Mouse (Mus musculus) heart, embryonic 14.5 days (tissue): ENCODE results near the gene Rsbn1l. TPM values are rescaled to one million over a fixed set of nuclear protein-coding genes. Genes with fewer than 3 reads are reported as not detected.

Source experiments
- ATAC-seq: fragments of 200-750 bp; cut with Nextera tagmentation; 2 replicates; pipeline ENCODE4 v1.8.0; 2017; ENCODE audit warnings: low read depth, moderate TSS enrichment; ENCODE audit not compliant: insufficient number of reproducible peaks, insufficient read depth, low FRiP score
- H3K27ac ChIP-seq, 2 experiments: fragments of 200-500 bp in 1 of 2; fragments of 300-500 bp in 1 of 2; sonication (generic) in 1 of 2; replicated peaks in 1 of 2; 2 replicates each; pipeline ENCODE4 v1.5.1; 2012 to 2014; ENCODE audit warnings: low read depth in 2 of 2, low read length in 2 of 2, control low read depth in 1 of 2, mild to moderate bottlenecking in 1 of 2, mixed read lengths in 1 of 2; ENCODE audit not compliant: control insufficient read depth in 1 of 2, insufficient read depth in 1 of 2
- H3K27me3 ChIP-seq: fragments of 300-500 bp; sonication (generic); 2 replicates; pipeline ENCODE4 v1.6.1; 2014; ENCODE audit warnings: mild to moderate bottlenecking, low read length, control low read depth; ENCODE audit not compliant: control insufficient read depth, insufficient read depth
- H3K36me3 ChIP-seq: fragments of 300-500 bp; sonication (generic); 2 replicates; pipeline ENCODE4 v1.6.1; 2014; ENCODE audit warnings: mild to moderate bottlenecking, control low read depth, low read length, mixed read lengths; ENCODE audit not compliant: control insufficient read depth, insufficient read depth
- H3K4me1 ChIP-seq, 2 experiments: fragments of 200-500 bp in 1 of 2; fragments of 300-500 bp in 1 of 2; sonication (generic) in 1 of 2; 2 replicates each; pipeline ENCODE4 v1.6.1; 2012 to 2014; ENCODE audit warnings: low read length in 2 of 2, control low read depth in 1 of 2, mixed read lengths in 1 of 2; ENCODE audit not compliant: control insufficient read depth in 2 of 2, insufficient read depth in 2 of 2
- H3K4me2 ChIP-seq: fragments of 300-500 bp; sonication (generic); 2 replicates; pipeline ENCODE4 v1.6.1; 2014; ENCODE audit warnings: mild to moderate bottlenecking, low read length
- H3K4me3 ChIP-seq, 2 experiments: fragments of 200-500 bp in 1 of 2; fragments of 300-500 bp in 1 of 2; sonication (generic) in 1 of 2; 2 replicates each; pipeline ENCODE4 v1.5.1; 2012 to 2014; ENCODE audit warnings: low read length in 2 of 2, mild to moderate bottlenecking in 2 of 2, control low read depth in 1 of 2, low read depth in 1 of 2, moderate library complexity in 1 of 2; ENCODE audit not compliant: control insufficient read depth in 1 of 2, insufficient read depth in 1 of 2
- H3K9ac ChIP-seq: fragments of 300-500 bp; sonication (generic); 2 replicates; pipeline ENCODE4 v1.6.1; 2014; ENCODE audit warnings: mild to moderate bottlenecking, low read length
- H3K9me3 ChIP-seq: fragments of 300-500 bp; sonication (generic); 2 replicates; pipeline ENCODE4 v1.6.1; 2016; ENCODE audit warnings: low read length, control low read depth; ENCODE audit not compliant: control insufficient read depth
- WGBS: fragments of 180-500 bp; shearing (Covaris S2); extraction: QIAGEN DNeasy Blood & Tissue Kit; methylation state at CpG from one replicate; pipeline ENCODE4 v1.1.7; 2014; 5-methylcytosine and 5-hydroxymethylcytosine counted together
- polyA plus RNA-seq: library from polyadenylated mRNA; unstranded; fragments of >200 nt; fragmentation: Nextera tagmentation; extraction: Ambion mirVana; gene quantifications from 2 replicates; pipeline ENCODE4 v1.2.1, GENCODE M21; 2014

Gene Rsbn1l
- polyA plus RNA-seq, 1 experiment from 2014 or later: 7.9 TPM

DNA sequence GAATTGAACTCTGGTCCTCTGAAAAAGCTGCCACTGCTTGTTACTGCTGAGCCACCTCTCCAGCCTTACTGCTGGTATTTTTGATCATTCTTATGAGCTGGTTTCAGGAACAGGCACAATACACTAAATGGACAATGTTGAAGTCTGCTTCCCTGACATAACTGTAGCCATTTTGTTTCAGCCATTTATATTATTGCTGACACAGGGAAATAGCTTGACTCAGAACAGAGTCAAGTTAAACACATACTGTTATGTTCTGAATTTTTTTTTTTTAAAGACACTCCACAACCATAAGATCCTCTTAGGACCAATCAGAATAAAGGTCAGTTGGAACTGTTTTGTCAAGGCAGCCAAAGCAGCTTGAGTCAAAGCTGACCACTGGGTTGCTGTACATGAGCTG lies 27.3 kb upstream of the Rsbn1l start:
- Histone ChIP-seq H3K9me3 (0 out of 2 replicates have a peak, but pooled peaks cover 3% of the 10 kb centered on the region), H3K36me3 (peaks cover 33% of the 10 kb centered on the region), H3K9ac (no peak overlapping the region), H3K27me3 (no peaks in the 10 kb centered on the region), H3K4me1 (0 out of 4 replicates have a peak, but pooled peaks cover 0 to 2% of the 10 kb centered on the region in 2 experiments), H3K4me2 (no peak overlapping the region), H3K4me3 (no peak overlapping the region), H3K27ac (no peak overlapping the region)
- no peak for ATAC-seq

DNA sequence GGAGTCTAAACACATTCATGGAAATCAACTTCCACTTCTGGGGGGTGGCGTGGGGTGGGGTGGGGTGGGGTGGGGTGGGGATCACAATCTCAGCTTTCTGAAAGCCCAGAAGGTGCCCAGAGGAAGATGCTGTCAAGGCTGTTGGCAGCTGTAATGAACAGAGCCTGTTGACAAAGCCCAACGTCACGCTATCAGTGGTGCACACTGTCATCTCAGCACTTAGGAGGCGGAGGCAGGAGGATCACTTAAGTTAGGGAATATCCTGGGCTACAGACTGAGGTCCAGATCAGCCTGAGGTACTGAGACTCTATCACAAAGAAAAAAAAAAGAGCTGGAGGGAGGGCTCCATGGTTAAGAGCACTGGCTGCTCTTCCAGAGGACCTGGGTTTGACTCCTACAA lies 18.5 kb upstream of the Rsbn1l start:
- H3K9ac ChIP-seq: no peak overlapping the region
- 53% methylated on average over 4 of the region's 4 CpGs for WGBS
- no peak overlapping the region for H3K27ac ChIP-seq
- H3K36me3 ChIP-seq: no peaks in the 10 kb centered on the region
- no peak for ATAC-seq
- no peaks in the 10 kb centered on the region for H3K9me3 ChIP-seq
- no peak overlapping the region for H3K4me3 ChIP-seq
- H3K4me2 ChIP-seq: no peak overlapping the region
- H3K4me1 ChIP-seq: no peaks in the 10 kb centered on the region
- no peaks in the 10 kb centered on the region for H3K27me3 ChIP-seq

DNA sequence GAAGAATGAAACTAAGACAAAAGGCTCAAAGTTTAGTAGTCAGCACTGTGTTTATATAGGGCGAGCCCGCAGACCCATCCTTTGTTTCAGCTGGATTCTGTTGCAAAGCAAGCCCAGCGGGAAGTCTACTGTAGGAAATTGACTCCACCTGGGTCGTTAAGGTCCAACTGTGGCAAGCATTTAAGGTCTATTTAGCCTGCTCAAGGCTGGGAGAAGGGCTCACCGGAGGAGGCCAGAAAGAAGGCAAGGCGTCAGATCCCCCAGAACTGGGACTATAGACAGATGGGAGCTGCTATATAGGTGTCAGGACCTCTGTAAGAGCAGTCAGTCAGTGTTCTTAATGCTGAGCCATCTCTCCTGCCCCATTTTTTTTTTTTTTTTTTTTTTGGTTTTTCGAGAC lies 17.8 kb upstream of the Rsbn1l start:
- Histone ChIP-seq H3K36me3 (no peaks in the 10 kb centered on the region), H3K9ac (no peak overlapping the region), H3K4me1 (peaks cover 0 to 1% of the 10 kb centered on the region in 2 experiments; a peak in 1 of 4 replicates), H3K4me3 (no peak overlapping the region), H3K9me3 (no peaks in the 10 kb centered on the region), H3K27ac (no peak overlapping the region), H3K27me3 (no peaks in the 10 kb centered on the region), H3K4me2 (no peak overlapping the region)
- ATAC-seq: no peak
- WGBS: 45% methylated on average over 7 of the region's 7 CpGs

DNA sequence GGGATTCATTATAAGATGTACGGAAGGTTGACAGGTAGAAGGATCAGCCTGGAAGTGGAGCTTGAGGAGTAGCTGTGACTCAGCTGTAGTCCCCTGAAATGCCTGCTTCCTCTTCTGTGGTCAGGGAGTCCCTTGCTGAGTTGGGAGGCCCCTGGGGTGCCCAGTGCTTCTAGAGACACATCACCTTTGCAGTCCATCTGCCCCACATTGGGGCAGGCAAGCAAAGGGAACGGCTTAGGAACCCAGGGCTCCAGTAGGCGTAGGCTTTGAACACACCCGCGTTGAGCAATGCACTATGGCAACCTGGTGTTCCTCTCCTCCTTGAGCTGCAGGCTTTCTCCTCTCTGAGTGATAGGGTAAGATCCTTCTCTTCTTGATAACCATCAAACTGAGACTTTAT lies 16.9 kb upstream of the Rsbn1l start:
- 63% methylated on average over 5 of the region's 5 CpGs for WGBS
- no peak for ATAC-seq
- Histone ChIP-seq H3K9me3 (no peaks in the 10 kb centered on the region), H3K27ac (no peak overlapping the region), H3K4me3 (no peak overlapping the region), H3K36me3 (no peaks in the 10 kb centered on the region), H3K4me1 (peaks cover 6 to 7% of the 10 kb centered on the region in 2 experiments; a peak in 3 of 4 replicates), H3K27me3 (no peaks in the 10 kb centered on the region), H3K9ac (no peak overlapping the region), H3K4me2 (no peak overlapping the region)

DNA sequence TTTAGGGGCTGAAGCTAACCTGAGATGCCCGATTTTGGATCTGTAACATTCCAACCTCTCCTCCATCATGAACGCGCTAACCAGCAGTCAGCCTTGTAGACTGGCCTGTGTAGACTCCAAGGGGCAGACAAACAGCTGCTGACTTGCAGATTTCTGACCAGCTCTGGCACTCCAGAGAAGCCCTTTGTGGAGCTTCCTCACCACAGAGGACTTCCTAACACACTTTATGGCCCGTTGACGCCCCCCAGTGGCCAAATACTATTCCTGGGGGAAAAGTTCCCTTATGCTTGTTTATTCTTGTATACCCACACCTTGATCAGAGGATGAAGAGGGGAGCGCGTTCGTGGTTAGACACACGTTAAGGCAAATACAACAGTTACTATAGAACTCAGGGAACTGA lies 12.8 kb upstream of the Rsbn1l start:
- H3K9ac ChIP-seq: no peak overlapping the region
- no peak overlapping the region for H3K4me2 ChIP-seq
- no peaks in the 10 kb centered on the region for H3K36me3 ChIP-seq
- peak overlapping the region in 1 of 2 experiments; percentile 29; a peak in 2 of 4 replicates for H3K27ac ChIP-seq
- no peaks in the 10 kb centered on the region for H3K9me3 ChIP-seq
- no peaks in the 10 kb centered on the region for H3K27me3 ChIP-seq
- no peak overlapping the region for H3K4me3 ChIP-seq
- WGBS: 62% methylated on average over 9 of the region's 9 CpGs
- H3K4me1 ChIP-seq: peaks cover 6 to 7% of the 10 kb centered on the region in 2 experiments; a peak in 3 of 4 replicates
- no peak for ATAC-seq

DNA sequence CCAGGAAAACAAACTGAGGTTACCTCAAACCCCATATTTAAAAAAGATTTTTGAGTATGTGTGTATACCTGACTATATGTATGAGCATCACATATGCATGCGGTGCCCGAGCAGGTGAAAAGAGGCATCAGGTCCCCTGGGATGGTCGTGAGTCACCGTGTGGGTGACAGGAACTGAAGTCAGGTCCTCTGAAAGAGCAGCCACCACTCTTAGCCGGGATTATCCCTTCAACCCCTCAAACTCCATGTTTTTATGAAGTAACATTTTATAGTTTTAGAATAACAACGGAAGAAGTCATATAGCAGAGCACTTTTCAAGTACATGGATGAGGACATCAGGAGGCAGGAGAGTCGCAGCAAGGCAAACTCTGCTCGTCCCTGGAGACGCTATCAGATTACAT lies 12.3 kb upstream of the Rsbn1l start:
- Histone ChIP-seq H3K9me3 (no peaks in the 10 kb centered on the region), H3K27ac (peak overlapping the region in 1 of 2 experiments; percentile 29; a peak in 2 of 4 replicates), H3K4me2 (no peak overlapping the region), H3K9ac (no peak overlapping the region), H3K36me3 (no peaks in the 10 kb centered on the region), H3K4me1 (peaks cover 6 to 7% of the 10 kb centered on the region in 2 experiments; a peak in 3 of 4 replicates), H3K4me3 (no peak overlapping the region), H3K27me3 (no peaks in the 10 kb centered on the region)
- ATAC-seq: no peak
- 62% methylated on average over 9 of the region's 9 CpGs for WGBS

DNA sequence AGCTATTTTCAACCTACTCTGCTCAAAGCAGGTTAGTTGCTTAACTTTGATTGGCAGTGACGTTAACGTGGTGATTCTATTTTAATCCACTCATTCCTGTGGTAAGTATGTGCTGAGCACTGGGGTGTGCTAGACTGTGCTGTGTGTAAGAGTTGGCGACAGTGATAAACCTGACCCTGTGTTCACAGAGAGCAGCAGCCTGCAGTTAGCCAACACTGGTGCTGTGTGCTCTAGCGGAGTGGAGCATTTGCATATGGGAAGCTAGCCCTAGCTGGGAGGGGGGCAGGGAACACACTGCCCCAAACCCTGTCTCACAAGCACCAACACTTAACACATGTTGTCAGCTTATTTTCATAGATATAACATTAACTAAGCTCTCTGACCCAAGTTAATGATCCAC lies 11.7 kb upstream of the Rsbn1l start:
- H3K36me3 ChIP-seq: no peaks in the 10 kb centered on the region
- no peaks in the 10 kb centered on the region for H3K27me3 ChIP-seq
- no peaks in the 10 kb centered on the region for H3K9me3 ChIP-seq
- no peak overlapping the region for H3K9ac ChIP-seq
- peak; percentile 81 for ATAC-seq
- H3K4me2 ChIP-seq: peak overlapping the region; percentile 23; the same call in 1 of the 2 replicates
- H3K4me3 ChIP-seq: no peak overlapping the region
- H3K4me1 ChIP-seq: peaks cover 6 to 7% of the 10 kb centered on the region in 2 experiments; a peak in 3 of 4 replicates
- 14% methylated on average over 4 of the region's 4 CpGs for WGBS
- peak overlapping the region; percentile 26 to 29; a peak in 3 of 4 replicates for H3K27ac ChIP-seq

DNA sequence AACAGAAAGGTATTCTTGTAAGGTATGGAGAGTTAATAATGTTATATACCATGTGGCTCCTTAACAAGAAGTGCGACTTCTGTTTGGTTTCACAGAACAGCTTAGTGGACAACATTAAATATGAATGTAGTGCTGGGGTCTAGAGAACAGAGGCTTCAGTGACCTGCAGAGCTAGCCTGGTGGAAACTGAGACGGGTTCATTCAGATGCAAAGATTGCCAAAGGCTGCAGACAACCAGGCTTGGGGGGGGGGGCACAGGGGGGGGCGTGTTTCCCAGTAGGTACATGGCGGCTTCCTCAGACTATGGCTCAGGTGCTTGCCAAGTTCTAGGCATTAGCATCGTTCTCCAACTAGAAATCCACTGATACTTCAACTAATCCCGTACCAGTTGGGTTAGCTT lies 8.2 kb upstream of the Rsbn1l start:
- Histone ChIP-seq H3K27ac (no peak overlapping the region), H3K9me3 (no peaks in the 10 kb centered on the region), H3K9ac (no peak overlapping the region), H3K4me3 (no peak overlapping the region), H3K4me2 (no peak overlapping the region), H3K4me1 (peaks cover 7 to 8% of the 10 kb centered on the region in 2 experiments; a peak in 3 of 4 replicates), H3K36me3 (0 out of 2 replicates have a peak, but pooled peaks cover 3% of the 10 kb centered on the region), H3K27me3 (no peaks in the 10 kb centered on the region)
- no peak for ATAC-seq
- WGBS: 78% methylated on average over 6 of the region's 6 CpGs
